Mouse (Mus musculus): ENCODE measurements at regions not wholly inside any gene's neighbourhood (a gene's known extent, or its start where the extent isn't known, plus 50 kb on each side); places are given as distances from the start of the nearest gene placed in this dataset.

GRCm38 (mm10) chr12:107120486-107121186 is 367.8 kb upstream of the 3110018I06Rik start:
- Histone ChIP-seq H3K4me1 (peaks cover 26% of the 10 kb centered on the region), H3K27ac (no peak overlapping the region), H3K27me3 (ENCODE audit: poor library complexity, severe bottlenecking) (no peaks in the 10 kb centered on the region), H3K9me3 (no peaks in the 10 kb centered on the region), H3K4me3 (no peak overlapping the region), H3K36me3 (replicated peaks) (no peaks in the 10 kb centered on the region)
- DNase-seq (ENCODE audit: extremely low spot score, low spot score) = no peak
- 91% methylated on average over 21 of the region's 21 CpGs for whole genome bisulfite sequencing

- Histone ChIP-seq H3K36me3 (replicated peaks) (no peaks in the 10 kb centered on the region), H3K27ac (peak overlapping the region; percentile 53; the same call in 1 of the 2 replicates), H3K4me1 (peaks cover 28% of the 10 kb centered on the region), H3K4me3 (no peak overlapping the region), H3K9me3 (no peaks in the 10 kb centered on the region), H3K27me3 (ENCODE audit: poor library complexity, severe bottlenecking) (no peaks in the 10 kb centered on the region)
- no peak for DNase-seq (ENCODE audit: extremely low spot score, low spot score)
- WGBS = 65% methylated on average over 4 of the region's 4 CpGs
These were observed 366.4 kb upstream of the 3110018I06Rik start for GRCm38 (mm10) chr12:107121990-107122389.

GRCm38 (mm10) chr12:107123661-107124060 is 364.8 kb upstream of the 3110018I06Rik start:
- H3K27me3 ChIP-seq (ENCODE audit: poor library complexity, severe bottlenecking) = no peaks in the 10 kb centered on the region
- H3K36me3 ChIP-seq (replicated peaks) = no peaks in the 10 kb centered on the region
- no peak overlapping the region for H3K4me3 ChIP-seq
- no peak for DNase-seq (ENCODE audit: extremely low spot score, low spot score)
- no peak overlapping the region for H3K27ac ChIP-seq
- 86% methylated on average over 8 of the region's 8 CpGs for WGBS
- peaks cover 28% of the 10 kb centered on the region for H3K4me1 ChIP-seq
- H3K9me3 ChIP-seq = no peaks in the 10 kb centered on the region

GRCm38 (mm10) chr12:107124263-107124885 is 364.1 kb upstream of the 3110018I06Rik start:
- Histone ChIP-seq H3K36me3 (replicated peaks) (no peaks in the 10 kb centered on the region), H3K27me3 (ENCODE audit: poor library complexity, severe bottlenecking) (no peaks in the 10 kb centered on the region), H3K4me3 (no peak overlapping the region), H3K9me3 (no peaks in the 10 kb centered on the region), H3K4me1 (peaks cover 23% of the 10 kb centered on the region), H3K27ac (peak overlapping the region; percentile 63)
- no peak for DNase-seq (ENCODE audit: extremely low spot score, low spot score)
- WGBS = 93% methylated on average over 17 of the region's 17 CpGs

- Histone ChIP-seq H3K4me1 (peaks cover 23% of the 10 kb centered on the region), H3K27ac (peak overlapping the region; percentile 63), H3K9me3 (no peaks in the 10 kb centered on the region), H3K27me3 (ENCODE audit: poor library complexity, severe bottlenecking) (no peaks in the 10 kb centered on the region), H3K4me3 (no peak overlapping the region), H3K36me3 (replicated peaks) (no peaks in the 10 kb centered on the region)
- DNase-seq (ENCODE audit: extremely low spot score, low spot score) = no peak
- WGBS = 42% methylated on average over 7 of the region's 7 CpGs
These were observed 363.2 kb upstream of the 3110018I06Rik start for GRCm38 (mm10) chr12:107125201-107125600.

- Histone ChIP-seq H3K9me3 (no peaks in the 10 kb centered on the region), H3K4me3 (no peak overlapping the region), H3K4me1 (peaks cover 23% of the 10 kb centered on the region), H3K36me3 (replicated peaks) (no peaks in the 10 kb centered on the region), H3K27me3 (ENCODE audit: poor library complexity, severe bottlenecking) (no peaks in the 10 kb centered on the region), H3K27ac (no peak overlapping the region)
- 90% methylated on average over 10 of the region's 10 CpGs for WGBS
- DNase-seq (ENCODE audit: extremely low spot score, low spot score) = no peak
These were observed 362.4 kb upstream of the 3110018I06Rik start for GRCm38 (mm10) chr12:107126056-107126455.

- no peak overlapping the region for H3K27ac ChIP-seq
- H3K4me1 ChIP-seq = peaks cover 15% of the 10 kb centered on the region
- DNase-seq (ENCODE audit: extremely low spot score, low spot score) = no peak
- no peak overlapping the region for H3K4me3 ChIP-seq
- H3K9me3 ChIP-seq = no peaks in the 10 kb centered on the region
- WGBS = 95% methylated on average over 3 of the region's 3 CpGs
- H3K36me3 ChIP-seq (replicated peaks) = no peaks in the 10 kb centered on the region
- no peaks in the 10 kb centered on the region for H3K27me3 ChIP-seq (ENCODE audit: poor library complexity, severe bottlenecking)
These were observed 360.8 kb upstream of the 3110018I06Rik start for GRCm38 (mm10) chr12:107127591-107127990.

- WGBS = 71% methylated on average over 6 of the region's 6 CpGs
- Histone ChIP-seq H3K27me3 (ENCODE audit: poor library complexity, severe bottlenecking) (no peaks in the 10 kb centered on the region), H3K4me3 (no peak overlapping the region), H3K4me1 (peaks cover 15% of the 10 kb centered on the region), H3K27ac (no peak overlapping the region), H3K36me3 (replicated peaks) (no peaks in the 10 kb centered on the region), H3K9me3 (no peaks in the 10 kb centered on the region)
- no peak for DNase-seq (ENCODE audit: extremely low spot score, low spot score)
These were observed 359.2 kb upstream of the 3110018I06Rik start for GRCm38 (mm10) chr12:107129232-107129631.

- H3K9me3 ChIP-seq = no peaks in the 10 kb centered on the region
- no peaks in the 10 kb centered on the region for H3K4me1 ChIP-seq
- no peak for DNase-seq (ENCODE audit: extremely low spot score, low spot score)
- H3K36me3 ChIP-seq (replicated peaks) = no peaks in the 10 kb centered on the region
- H3K27ac ChIP-seq = no peak overlapping the region
- WGBS = 83% methylated on average over 7 of the region's 7 CpGs
- H3K4me3 ChIP-seq = no peak overlapping the region
- no peaks in the 10 kb centered on the region for H3K27me3 ChIP-seq (ENCODE audit: poor library complexity, severe bottlenecking)
These were observed 357.1 kb upstream of the 3110018I06Rik start for GRCm38 (mm10) chr12:107131351-107131750.

GRCm38 (mm10) chr12:107131841-107132240 is 356.6 kb upstream of the 3110018I06Rik start:
- DNase-seq (ENCODE audit: extremely low spot score, low spot score) = no peak
- WGBS = 87% methylated on average over 6 of the region's 6 CpGs
- Histone ChIP-seq H3K4me1 (no peaks in the 10 kb centered on the region), H3K36me3 (replicated peaks) (no peaks in the 10 kb centered on the region), H3K27me3 (ENCODE audit: poor library complexity, severe bottlenecking) (no peaks in the 10 kb centered on the region), H3K4me3 (no peak overlapping the region), H3K9me3 (no peaks in the 10 kb centered on the region), H3K27ac (no peak overlapping the region)

GRCm38 (mm10) chr12:107132501-107132900 is 355.9 kb upstream of the 3110018I06Rik start:
- 87% methylated on average over 3 of the region's 3 CpGs for WGBS
- Histone ChIP-seq H3K27ac (no peak overlapping the region), H3K4me1 (no peaks in the 10 kb centered on the region), H3K36me3 (replicated peaks) (no peaks in the 10 kb centered on the region), H3K4me3 (no peak overlapping the region), H3K27me3 (ENCODE audit: poor library complexity, severe bottlenecking) (no peaks in the 10 kb centered on the region), H3K9me3 (no peaks in the 10 kb centered on the region)
- no peak for DNase-seq (ENCODE audit: extremely low spot score, low spot score)

- WGBS = 90% methylated on average over 3 of the region's 3 CpGs
- DNase-seq (ENCODE audit: extremely low spot score, low spot score) = no peak
- no peaks in the 10 kb centered on the region for H3K36me3 ChIP-seq (replicated peaks)
These were observed 354.1 kb upstream of the 3110018I06Rik start for GRCm38 (mm10) chr12:107134353-107134752.

GRCm38 (mm10) chr12:107138677-107139400 is 349.6 kb upstream of the 3110018I06Rik start:
- Histone ChIP-seq H3K4me3 (no peak overlapping the region), H3K4me1 (no peaks in the 10 kb centered on the region), H3K27ac (no peak overlapping the region), H3K9me3 (no peaks in the 10 kb centered on the region), H3K27me3 (ENCODE audit: poor library complexity, severe bottlenecking) (no peaks in the 10 kb centered on the region), H3K36me3 (replicated peaks) (no peaks in the 10 kb centered on the region)
- 93% methylated on average over 8 of the region's 8 CpGs for WGBS
- no peak for DNase-seq (ENCODE audit: extremely low spot score, low spot score)

More at GRCm38 (mm10) chr12:107134353-107134752, 354.1 kb upstream of the 3110018I06Rik start:
- H3K4me3 ChIP-seq = no peak overlapping the region
- no peaks in the 10 kb centered on the region for H3K9me3 ChIP-seq
- H3K27ac ChIP-seq = no peak overlapping the region
- no peaks in the 10 kb centered on the region for H3K4me1 ChIP-seq
- H3K27me3 ChIP-seq (ENCODE audit: poor library complexity, severe bottlenecking) = no peaks in the 10 kb centered on the region

Measured in forebrain, embryonic 10.5 days (tissue).